Mouse (Mus musculus) c-Kit-positive CD71-positive TER-119-positive erythroid progenitor cells, embryonic 14.5 days (primary cell): ENCODE measurements at regions not wholly inside any gene's neighbourhood (a gene's known extent, or its start where the extent isn't known, plus 50 kb on each side); places are given as distances from the start of the nearest gene placed in this dataset.

Experiments
- DNase-seq: peaks from one replicate; pipeline ENCODE4 v3.0.0-alpha.2; 2013; ENCODE audit warnings: low spot score

- no peak for DNase-seq
Observed at GRCm38 (mm10) chr13:84646899-84647298, 424.8 kb downstream of the Tmem161b start.

GRCm38 (mm10) chr13:84648056-84648455, 426.0 kb downstream of the Tmem161b start:
- DNase-seq: no peak

- DNase-seq: no peak
Observed at GRCm38 (mm10) chr13:84663967-84664366, 441.9 kb downstream of the Tmem161b start.

GRCm38 (mm10) chr13:84680971-84681370, 458.9 kb downstream of the Tmem161b start:
- DNase-seq: no peak

- DNase-seq: no peak
Observed at GRCm38 (mm10) chr13:84685930-84686329, 463.8 kb downstream of the Tmem161b start.

GRCm38 (mm10) chr13:84693462-84693861, 471.4 kb downstream of the Tmem161b start:
- DNase-seq: no peak

GRCm38 (mm10) chr13:84698472-84699080, 476.5 kb downstream of the Tmem161b start:
- no peak for DNase-seq

- DNase-seq: no peak
Observed at GRCm38 (mm10) chr13:84741231-84741630, 448.0 kb upstream of the Ccnh start.

GRCm38 (mm10) chr13:84748331-84748730, 440.9 kb upstream of the Ccnh start:
- no peak for DNase-seq

- DNase-seq: no peak
Observed at GRCm38 (mm10) chr13:84749214-84749613, 440.0 kb upstream of the Ccnh start.

- DNase-seq: no peak
Observed at GRCm38 (mm10) chr13:84750136-84750535, 439.1 kb upstream of the Ccnh start.

- no peak for DNase-seq
Observed at GRCm38 (mm10) chr13:84751576-84752490, 437.4 kb upstream of the Ccnh start.

GRCm38 (mm10) chr13:84752491-84752820, 436.8 kb upstream of the Ccnh start:
- DNase-seq: no peak

- DNase-seq: no peak
Observed at GRCm38 (mm10) chr13:84753751-84754500, 435.3 kb upstream of the Ccnh start.

GRCm38 (mm10) chr13:84754821-84755725, 434.1 kb upstream of the Ccnh start:
- DNase-seq: no peak

- DNase-seq: no peak
Observed at GRCm38 (mm10) chr13:84756796-84757335, 432.3 kb upstream of the Ccnh start.

- no peak for DNase-seq
Observed at GRCm38 (mm10) chr13:84757896-84758567, 431.2 kb upstream of the Ccnh start.

GRCm38 (mm10) chr13:84758568-84758900, 430.7 kb upstream of the Ccnh start:
- DNase-seq: peak; percentile 4

- DNase-seq: no peak
Observed at GRCm38 (mm10) chr13:84759061-84759460, 430.1 kb upstream of the Ccnh start.

- DNase-seq: no peak
Observed at GRCm38 (mm10) chr13:84760471-84760870, 428.7 kb upstream of the Ccnh start.

- DNase-seq: no peak
Observed at GRCm38 (mm10) chr13:84760978-84761377, 428.2 kb upstream of the Ccnh start.
